Mouse (Mus musculus): ENCODE data around the gene Slc16a10. TPM values are rescaled to one million over a fixed set of nuclear protein-coding genes. Genes with fewer than 3 reads are reported as not detected.
A peak's percentile ranks its signal among the peaks of the same experiment; 100 is the strongest.
"Not testable (repeated sequence)": the region's sequence is repeated elsewhere in the genome, so short reads cannot be mapped to it uniquely, and the experiment has no call there.

The Slc16a10 gene
- polyA plus RNA-seq, 1 experiment: 15.4 TPM

GRCm38 (mm10) chr10:40025560-40025959 lies 116.5 kb downstream of the Slc16a10 start:
- H3K4me1 ChIP-seq (ENCODE audit: control insufficient read depth, insufficient read depth, insufficient read length, low read length): no peaks in the 10 kb centered on the region
- H3K27ac ChIP-seq (replicated peaks; ENCODE audit: low read depth, low read length): no peak overlapping the region
- H3K4me3 ChIP-seq (ENCODE audit: insufficient read depth, low read depth, low read length): no peak overlapping the region

- Histone ChIP-seq H3K4me1 (ENCODE audit: control insufficient read depth, insufficient read depth, insufficient read length, low read length) (peaks cover 5% of the 10 kb centered on the region; the same call in 1 of the 2 replicates), H3K27ac (replicated peaks; ENCODE audit: low read depth, low read length) (peak within 1 kb of the TSS; percentile 83), H3K4me3 (ENCODE audit: insufficient read depth, low read depth, low read length) (peak within 1 kb of the TSS; percentile 74)
Observed at GRCm38 (mm10) chr10:40024554-40025428, 117.3 kb downstream of the Slc16a10 start, which contains the start of gene Mfsd4b1. Gene Mfsd4b1, minus strand, starts transcription at chr10:40025268.

- Histone ChIP-seq H3K27ac (replicated peaks; ENCODE audit: low read depth, low read length) (0 out of 2 replicates have a peak overlapping the region, but pooled peaks have one; percentile 85), H3K4me3 (ENCODE audit: insufficient read depth, low read depth, low read length) (no peak overlapping the region), H3K4me1 (ENCODE audit: control insufficient read depth, insufficient read depth, insufficient read length, low read length) (peaks cover 5% of the 10 kb centered on the region; the same call in 1 of the 2 replicates)
Observed at GRCm38 (mm10) chr10:40020401-40020800, 121.7 kb downstream of the Slc16a10 start.

- Histone ChIP-seq H3K4me1 (ENCODE audit: control insufficient read depth, insufficient read depth, insufficient read length, low read length) (peaks cover 5% of the 10 kb centered on the region; the same call in 1 of the 2 replicates), H3K4me3 (ENCODE audit: insufficient read depth, low read depth, low read length) (no peak overlapping the region), H3K27ac (replicated peaks; ENCODE audit: low read depth, low read length) (peak overlapping the region; percentile 85)
Observed at GRCm38 (mm10) chr10:40019492-40019891, 122.6 kb downstream of the Slc16a10 start.

- Histone ChIP-seq H3K4me1 (ENCODE audit: control insufficient read depth, insufficient read depth, insufficient read length, low read length) (peaks cover 5% of the 10 kb centered on the region; the same call in 1 of the 2 replicates), H3K4me3 (ENCODE audit: insufficient read depth, low read depth, low read length) (no peak overlapping the region), H3K27ac (replicated peaks; ENCODE audit: low read depth, low read length) (no peak overlapping the region; the same call in 1 of the 2 replicates)
Observed at GRCm38 (mm10) chr10:40018261-40018860, 123.7 kb downstream of the Slc16a10 start.

- Histone ChIP-seq H3K27ac (replicated peaks; ENCODE audit: low read depth, low read length) (no peak overlapping the region), H3K4me3 (ENCODE audit: insufficient read depth, low read depth, low read length) (no peak overlapping the region), H3K4me1 (ENCODE audit: control insufficient read depth, insufficient read depth, insufficient read length, low read length) (no peaks in the 10 kb centered on the region)
Observed at GRCm38 (mm10) chr10:40009591-40009990, 132.5 kb downstream of the Slc16a10 start.

GRCm38 (mm10) chr10:40008847-40009246 lies 133.2 kb downstream of the Slc16a10 start:
- not testable (repeated sequence) for H3K4me1 ChIP-seq (ENCODE audit: control insufficient read depth, insufficient read depth, insufficient read length, low read length)

GRCm38 (mm10) chr10:40007953-40008352 lies 134.1 kb downstream of the Slc16a10 start:
- Histone ChIP-seq H3K4me1 (ENCODE audit: control insufficient read depth, insufficient read depth, insufficient read length, low read length) (no peaks in the 10 kb centered on the region), H3K27ac (replicated peaks; ENCODE audit: low read depth, low read length) (no peak overlapping the region), H3K4me3 (ENCODE audit: insufficient read depth, low read depth, low read length) (no peak overlapping the region)

More at GRCm38 (mm10) chr10:40008847-40009246, 133.2 kb downstream of the Slc16a10 start:
- H3K4me3 ChIP-seq (ENCODE audit: insufficient read depth, low read depth, low read length); H3K27ac ChIP-seq (replicated peaks; ENCODE audit: low read depth, low read length): not testable (repeated sequence)

- H3K4me1 ChIP-seq (ENCODE audit: control insufficient read depth, insufficient read depth, insufficient read length, low read length): no peaks in the 10 kb centered on the region
- no peak overlapping the region for H3K27ac ChIP-seq (replicated peaks; ENCODE audit: low read depth, low read length)
- no peak overlapping the region for H3K4me3 ChIP-seq (ENCODE audit: insufficient read depth, low read depth, low read length)
Observed at GRCm38 (mm10) chr10:40006963-40007362, 135.1 kb downstream of the Slc16a10 start.

GRCm38 (mm10) chr10:40000746-40001145 lies 141.3 kb downstream of the Slc16a10 start:
- Histone ChIP-seq H3K4me3 (ENCODE audit: insufficient read depth, low read depth, low read length) (no peak overlapping the region), H3K27ac (replicated peaks; ENCODE audit: low read depth, low read length) (no peak overlapping the region), H3K4me1 (ENCODE audit: control insufficient read depth, insufficient read depth, insufficient read length, low read length) (no peaks in the 10 kb centered on the region)

- Histone ChIP-seq H3K27ac (replicated peaks; ENCODE audit: low read depth, low read length) (no peak overlapping the region), H3K4me3 (ENCODE audit: insufficient read depth, low read depth, low read length) (no peak overlapping the region)
Observed at GRCm38 (mm10) chr10:39991155-39991554, 150.9 kb downstream of the Slc16a10 start.

GRCm38 (mm10) chr10:39986466-39986865 lies 155.6 kb downstream of the Slc16a10 start, which contains the start of gene Mfsd4b5:
Gene Mfsd4b5, minus strand, starts transcription at chr10:39986646.
- Histone ChIP-seq H3K4me1 (ENCODE audit: control insufficient read depth, insufficient read depth, insufficient read length, low read length) (no peaks in the 10 kb centered on the region), H3K4me3 (ENCODE audit: insufficient read depth, low read depth, low read length) (no peak within 1 kb of the TSS), H3K27ac (replicated peaks; ENCODE audit: low read depth, low read length) (no peak within 1 kb of the TSS)

More at GRCm38 (mm10) chr10:39991155-39991554, 150.9 kb downstream of the Slc16a10 start:
- no peaks in the 10 kb centered on the region for H3K4me1 ChIP-seq (ENCODE audit: control insufficient read depth, insufficient read depth, insufficient read length, low read length)
